Mouse (Mus musculus) stomach, embryonic 16.5 days (tissue): ENCODE measurements at regions not wholly inside any gene's neighbourhood (a gene's known extent, or its start where the extent isn't known, plus 50 kb on each side); places are given as distances from the start of the nearest gene placed in this dataset.

Source experiments
- ATAC-seq: fragments of 200-750 bp; cut with Nextera tagmentation; 2 replicates; pipeline ENCODE4 v1.8.0; 2017; ENCODE audit warnings: moderate number of reproducible peaks, moderate TSS enrichment; ENCODE audit not compliant: insufficient read depth, low FRiP score
- H3K27ac ChIP-seq: fragments of 300-500 bp; sonication (generic); 2 replicates; pipeline ENCODE4 v1.5.1; 2014; ENCODE audit warnings: low read length
- H3K27me3 ChIP-seq: fragments of 300-500 bp; sonication (generic); 2 replicates; pipeline ENCODE4 v1.6.1; 2014; ENCODE audit warnings: low read length, control low read depth, mixed read lengths; ENCODE audit not compliant: control insufficient read depth, insufficient read depth
- H3K36me3 ChIP-seq: fragments of 300-500 bp; sonication (generic); 2 replicates; pipeline ENCODE4 v1.6.1; 2014; ENCODE audit warnings: low read length; ENCODE audit not compliant: control insufficient read depth, insufficient read depth
- H3K4me1 ChIP-seq: fragments of 300-500 bp; sonication (generic); 2 replicates; pipeline ENCODE4 v1.6.1; 2014; ENCODE audit warnings: low read length, control low read depth, mixed read lengths; ENCODE audit not compliant: control insufficient read depth, insufficient read depth
- H3K4me2 ChIP-seq: fragments of 300-500 bp; sonication (generic); 2 replicates; pipeline ENCODE4 v1.6.1; 2014; ENCODE audit warnings: low read depth, low read length, mixed read lengths
- H3K4me3 ChIP-seq: fragments of 300-500 bp; sonication (generic); replicated peaks from 2 replicates; pipeline ENCODE4 v1.5.1; 2014; ENCODE audit warnings: mild to moderate bottlenecking, low read length
- H3K9ac ChIP-seq: fragments of 300-500 bp; sonication (generic); 2 replicates; pipeline ENCODE4 v1.6.1; 2014; ENCODE audit warnings: low read length
- H3K9me3 ChIP-seq: fragments of 300-500 bp; sonication (generic); replicated peaks from 2 replicates; pipeline ENCODE4 v1.6.1; 2016; ENCODE audit warnings: low read length, control low read depth; ENCODE audit not compliant: control insufficient read depth
- WGBS: fragments of 180-500 bp; shearing (Covaris S2); extraction: QIAGEN DNeasy Blood & Tissue Kit; methylation state at CpG from one replicate; pipeline ENCODE4 v1.1.7; 2014; 5-methylcytosine and 5-hydroxymethylcytosine counted together

GRCm38 (mm10) chr17:63758817-63759404, 104.0 kb upstream of the Fer start:
- H3K4me3 ChIP-seq, result no peak overlapping the region
- WGBS, result 67% methylated on average over 7 of the region's 7 CpGs
- H3K4me2 ChIP-seq, result no peak overlapping the region
- no peaks in the 10 kb centered on the region for H3K36me3 ChIP-seq
- no peak overlapping the region for H3K27ac ChIP-seq
- no peaks in the 10 kb centered on the region for H3K4me1 ChIP-seq
- no peak for ATAC-seq
- H3K9ac ChIP-seq, result no peak overlapping the region
- H3K27me3 ChIP-seq, result no peaks in the 10 kb centered on the region
- H3K9me3 ChIP-seq, result no peaks in the 10 kb centered on the region

GRCm38 (mm10) chr17:63761058-63761457, 101.8 kb upstream of the Fer start:
- Histone ChIP-seq H3K36me3 (no peaks in the 10 kb centered on the region), H3K9me3 (no peaks in the 10 kb centered on the region), H3K4me3 (no peak overlapping the region), H3K4me1 (no peaks in the 10 kb centered on the region), H3K9ac (no peak overlapping the region), H3K27me3 (no peaks in the 10 kb centered on the region), H3K27ac (no peak overlapping the region), H3K4me2 (no peak overlapping the region)
- no peak for ATAC-seq
- WGBS, result 87% methylated on average over 5 of the region's 5 CpGs

- no peak for ATAC-seq
- H3K9me3 ChIP-seq, result 0 out of 2 replicates have a peak, but pooled peaks cover 3% of the 10 kb centered on the region
- no peaks in the 10 kb centered on the region for H3K36me3 ChIP-seq
- WGBS, result 82% methylated on average over 6 of the region's 6 CpGs
- H3K4me2 ChIP-seq, result no peak overlapping the region
- H3K9ac ChIP-seq, result no peak overlapping the region
- no peak overlapping the region for H3K27ac ChIP-seq
- H3K27me3 ChIP-seq, result no peaks in the 10 kb centered on the region
- no peaks in the 10 kb centered on the region for H3K4me1 ChIP-seq
- H3K4me3 ChIP-seq, result no peak overlapping the region
Measured at GRCm38 (mm10) chr17:63771111-63771510, 91.8 kb upstream of the Fer start.

- Histone ChIP-seq H3K4me3 (no peak overlapping the region), H3K4me2 (no peak overlapping the region), H3K9ac (no peak overlapping the region), H3K27me3 (no peaks in the 10 kb centered on the region), H3K9me3 (no peaks in the 10 kb centered on the region), H3K36me3 (no peaks in the 10 kb centered on the region), H3K27ac (no peak overlapping the region), H3K4me1 (no peaks in the 10 kb centered on the region)
- 82% methylated on average over 19 of the region's 19 CpGs for WGBS
- no peak for ATAC-seq
Measured at GRCm38 (mm10) chr17:63784381-63785116, 78.3 kb upstream of the Fer start.

- H3K9ac ChIP-seq, result no peak overlapping the region
- no peak overlapping the region for H3K27ac ChIP-seq
- no peak overlapping the region for H3K4me3 ChIP-seq
- no peak overlapping the region for H3K4me2 ChIP-seq
- H3K36me3 ChIP-seq, result no peaks in the 10 kb centered on the region
- ATAC-seq, result no peak
- no peaks in the 10 kb centered on the region for H3K9me3 ChIP-seq
- WGBS, result 67% methylated on average over 11 of the region's 11 CpGs
- no peaks in the 10 kb centered on the region for H3K27me3 ChIP-seq
- no peaks in the 10 kb centered on the region for H3K4me1 ChIP-seq
Measured at GRCm38 (mm10) chr17:63786444-63786843, 76.4 kb upstream of the Fer start.

- Histone ChIP-seq H3K4me3 (no peak overlapping the region), H3K9me3 (no peaks in the 10 kb centered on the region), H3K36me3 (no peaks in the 10 kb centered on the region), H3K27ac (no peak overlapping the region), H3K27me3 (no peaks in the 10 kb centered on the region), H3K4me1 (no peaks in the 10 kb centered on the region), H3K4me2 (no peak overlapping the region), H3K9ac (no peak overlapping the region)
- no peak for ATAC-seq
- 74% methylated on average over 6 of the region's 6 CpGs for WGBS
Measured at GRCm38 (mm10) chr17:63794352-63794751, 68.5 kb upstream of the Fer start.

GRCm38 (mm10) chr17:63798381-63798780, 64.5 kb upstream of the Fer start:
- Histone ChIP-seq H3K27ac (no peak overlapping the region), H3K27me3 (no peaks in the 10 kb centered on the region), H3K4me2 (no peak overlapping the region), H3K4me3 (no peak overlapping the region), H3K9me3 (no peaks in the 10 kb centered on the region), H3K4me1 (no peaks in the 10 kb centered on the region), H3K9ac (no peak overlapping the region), H3K36me3 (no peaks in the 10 kb centered on the region)
- no peak for ATAC-seq
- 82% methylated on average over 6 of the region's 6 CpGs for WGBS

- H3K4me3 ChIP-seq, result no peak overlapping the region
- no peaks in the 10 kb centered on the region for H3K4me1 ChIP-seq
- H3K9me3 ChIP-seq, result no peaks in the 10 kb centered on the region
- H3K4me2 ChIP-seq, result no peak overlapping the region
- H3K9ac ChIP-seq, result no peak overlapping the region
- no peak for ATAC-seq
- 79% methylated on average over 6 of the region's 6 CpGs for WGBS
- H3K27ac ChIP-seq, result no peak overlapping the region
- no peaks in the 10 kb centered on the region for H3K27me3 ChIP-seq
- H3K36me3 ChIP-seq, result no peaks in the 10 kb centered on the region
Measured at GRCm38 (mm10) chr17:63798961-63799531, 63.8 kb upstream of the Fer start.

GRCm38 (mm10) chr17:63801411-63801810, 61.5 kb upstream of the Fer start:
- no peaks in the 10 kb centered on the region for H3K9me3 ChIP-seq
- 93% methylated on average over 9 of the region's 9 CpGs for WGBS
- H3K4me3 ChIP-seq, result no peak overlapping the region
- no peak overlapping the region for H3K4me2 ChIP-seq
- H3K27ac ChIP-seq, result no peak overlapping the region
- no peak for ATAC-seq
- H3K27me3 ChIP-seq, result no peaks in the 10 kb centered on the region
- no peak overlapping the region for H3K9ac ChIP-seq
- no peaks in the 10 kb centered on the region for H3K4me1 ChIP-seq
- H3K36me3 ChIP-seq, result no peaks in the 10 kb centered on the region
